Mouse (Mus musculus) heart, embryonic 14.5 days (tissue): ENCODE measurements around the gene Epn3. TPM values are rescaled to one million over a fixed set of nuclear protein-coding genes. Genes with fewer than 3 reads are reported as not detected.

ENCODE experiments used
- ATAC-seq: fragments of 200-750 bp; cut with Nextera tagmentation; 2 replicates; pipeline ENCODE4 v1.8.0; 2017; ENCODE audit warnings: low read depth, moderate TSS enrichment; ENCODE audit not compliant: insufficient number of reproducible peaks, insufficient read depth, low FRiP score
- H3K27ac ChIP-seq, 2 experiments: fragments of 200-500 bp in 1 of 2; fragments of 300-500 bp in 1 of 2; sonication (generic) in 1 of 2; replicated peaks in 1 of 2; 2 replicates each; pipeline ENCODE4 v1.5.1; 2012 to 2014; ENCODE audit warnings: low read depth in 2 of 2, low read length in 2 of 2, control low read depth in 1 of 2, mild to moderate bottlenecking in 1 of 2, mixed read lengths in 1 of 2; ENCODE audit not compliant: control insufficient read depth in 1 of 2, insufficient read depth in 1 of 2
- H3K27me3 ChIP-seq: fragments of 300-500 bp; sonication (generic); 2 replicates; pipeline ENCODE4 v1.6.1; 2014; ENCODE audit warnings: mild to moderate bottlenecking, low read length, control low read depth; ENCODE audit not compliant: control insufficient read depth, insufficient read depth
- H3K36me3 ChIP-seq: fragments of 300-500 bp; sonication (generic); 2 replicates; pipeline ENCODE4 v1.6.1; 2014; ENCODE audit warnings: mild to moderate bottlenecking, control low read depth, low read length, mixed read lengths; ENCODE audit not compliant: control insufficient read depth, insufficient read depth
- H3K4me1 ChIP-seq, 2 experiments: fragments of 200-500 bp in 1 of 2; fragments of 300-500 bp in 1 of 2; sonication (generic) in 1 of 2; 2 replicates each; pipeline ENCODE4 v1.6.1; 2012 to 2014; ENCODE audit warnings: low read length in 2 of 2, control low read depth in 1 of 2, mixed read lengths in 1 of 2; ENCODE audit not compliant: control insufficient read depth in 2 of 2, insufficient read depth in 2 of 2
- H3K4me2 ChIP-seq: fragments of 300-500 bp; sonication (generic); 2 replicates; pipeline ENCODE4 v1.6.1; 2014; ENCODE audit warnings: mild to moderate bottlenecking, low read length
- H3K4me3 ChIP-seq, 2 experiments: fragments of 200-500 bp in 1 of 2; fragments of 300-500 bp in 1 of 2; sonication (generic) in 1 of 2; 2 replicates each; pipeline ENCODE4 v1.5.1; 2012 to 2014; ENCODE audit warnings: low read length in 2 of 2, mild to moderate bottlenecking in 2 of 2, control low read depth in 1 of 2, low read depth in 1 of 2, moderate library complexity in 1 of 2; ENCODE audit not compliant: control insufficient read depth in 1 of 2, insufficient read depth in 1 of 2
- H3K9ac ChIP-seq: fragments of 300-500 bp; sonication (generic); 2 replicates; pipeline ENCODE4 v1.6.1; 2014; ENCODE audit warnings: mild to moderate bottlenecking, low read length
- H3K9me3 ChIP-seq: fragments of 300-500 bp; sonication (generic); 2 replicates; pipeline ENCODE4 v1.6.1; 2016; ENCODE audit warnings: low read length, control low read depth; ENCODE audit not compliant: control insufficient read depth
- WGBS: fragments of 180-500 bp; shearing (Covaris S2); extraction: QIAGEN DNeasy Blood & Tissue Kit; methylation state at CpG from one replicate; pipeline ENCODE4 v1.1.7; 2014; 5-methylcytosine and 5-hydroxymethylcytosine counted together
- polyA plus RNA-seq: library from polyadenylated mRNA; unstranded; fragments of >200 nt; fragmentation: Nextera tagmentation; extraction: Ambion mirVana; gene quantifications from 2 replicates; pipeline ENCODE4 v1.2.1, GENCODE M21; 2014

The Epn3 gene
- polyA plus RNA-seq, 1 experiment from 2014 or later, result 11.4 TPM

- H3K4me1 ChIP-seq, result peaks cover 4 to 11% of the 10 kb centered on the region in 2 experiments; a peak in 2 of 4 replicates
- H3K4me2 ChIP-seq, result no peak overlapping the region
- ATAC-seq, result no peak
- no peaks in the 10 kb centered on the region for H3K27me3 ChIP-seq
- peaks cover 19% of the 10 kb centered on the region for H3K36me3 ChIP-seq
- H3K4me3 ChIP-seq, result no peak overlapping the region
- H3K9me3 ChIP-seq, result no peaks in the 10 kb centered on the region
- H3K27ac ChIP-seq, result no peak overlapping the region
- no peak overlapping the region for H3K9ac ChIP-seq
- 87% methylated on average over 12 of the region's 12 CpGs for WGBS
These were observed 43.6 kb upstream of the Epn3 start for GRCm38 (mm10) chr11:94543344-94543743.

DNA sequence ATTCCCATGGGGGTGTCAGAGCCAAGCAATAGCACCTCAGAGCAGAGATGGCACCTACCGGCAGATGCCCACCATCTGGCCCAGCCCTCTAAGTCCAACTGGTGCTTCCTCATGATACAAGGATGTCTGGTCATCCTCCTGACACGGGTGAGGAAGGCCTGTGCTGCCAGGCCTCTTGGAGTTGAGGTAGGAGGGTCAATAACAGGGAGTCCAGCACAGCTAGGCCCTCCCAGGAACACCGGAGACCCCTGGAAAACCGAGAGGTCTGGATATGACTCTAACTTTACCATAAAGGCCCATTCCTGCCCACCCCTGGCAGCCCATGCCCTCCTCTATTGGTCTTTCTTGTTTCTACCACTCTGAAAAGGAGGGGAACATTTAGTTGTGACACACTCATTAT is 42.6 kb upstream of the Epn3 start:
- ATAC-seq, result no peak
- H3K27me3 ChIP-seq, result no peaks in the 10 kb centered on the region
- peaks cover 19% of the 10 kb centered on the region for H3K36me3 ChIP-seq
- no peaks in the 10 kb centered on the region for H3K9me3 ChIP-seq
- H3K4me3 ChIP-seq, result no peak overlapping the region
- H3K27ac ChIP-seq, result no peak overlapping the region
- H3K4me1 ChIP-seq, result peaks cover 3 to 7% of the 10 kb centered on the region in 2 experiments; a peak in 2 of 4 replicates
- no peak overlapping the region for H3K9ac ChIP-seq
- WGBS, result 86% methylated on average over 4 of the region's 4 CpGs
- no peak overlapping the region for H3K4me2 ChIP-seq

GRCm38 (mm10) chr11:94539761-94540160 is 40.0 kb upstream of the Epn3 start:
- no peak overlapping the region for H3K4me2 ChIP-seq
- no peak overlapping the region for H3K4me3 ChIP-seq
- no peak overlapping the region for H3K9ac ChIP-seq
- 76% methylated on average over 7 of the region's 7 CpGs for WGBS
- no peaks in the 10 kb centered on the region for H3K27me3 ChIP-seq
- no peak overlapping the region for H3K27ac ChIP-seq
- H3K36me3 ChIP-seq, result peaks cover 19% of the 10 kb centered on the region
- ATAC-seq, result no peak
- H3K9me3 ChIP-seq, result 0 out of 2 replicates have a peak, but pooled peaks cover 2% of the 10 kb centered on the region
- H3K4me1 ChIP-seq, result peaks cover 4 to 7% of the 10 kb centered on the region in 2 experiments; a peak in 3 of 4 replicates

DNA sequence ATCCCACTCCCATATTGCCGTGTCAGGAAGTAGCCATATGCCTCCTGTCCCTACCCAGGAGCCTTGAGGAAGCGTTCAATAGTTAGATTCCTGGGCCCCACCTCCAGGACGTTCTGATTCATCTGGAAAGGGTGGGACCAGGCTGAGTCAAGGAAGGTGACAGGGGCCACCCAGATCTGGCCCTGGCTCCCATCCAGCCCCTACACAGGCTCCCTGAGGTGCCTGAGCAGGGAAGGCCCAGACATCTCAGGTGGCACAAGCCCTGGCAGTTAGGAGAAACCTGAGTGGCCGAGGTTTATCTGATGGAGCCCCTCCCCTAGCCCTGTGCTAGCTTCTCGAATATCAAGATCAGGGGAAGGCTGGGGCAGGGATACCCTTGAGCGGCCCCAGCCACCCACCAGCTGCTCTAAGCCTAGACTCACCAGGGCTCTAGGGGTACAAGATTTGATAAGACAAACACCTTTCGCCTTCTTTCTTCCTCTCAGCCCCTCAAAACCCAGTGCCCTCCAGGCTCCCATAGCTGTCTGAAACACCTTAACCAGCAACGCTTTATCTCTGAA is 39.0 kb upstream of the Epn3 start:
- Histone ChIP-seq H3K4me3 (no peak overlapping the region), H3K4me2 (no peak overlapping the region), H3K4me1 (peaks cover 2 to 3% of the 10 kb centered on the region in 2 experiments; a peak in 3 of 4 replicates), H3K9ac (no peak overlapping the region), H3K27ac (no peak overlapping the region), H3K27me3 (no peaks in the 10 kb centered on the region), H3K9me3 (0 out of 2 replicates have a peak, but pooled peaks cover 4% of the 10 kb centered on the region), H3K36me3 (peaks cover 19% of the 10 kb centered on the region)
- WGBS, result 55% methylated on average over 8 of the region's 8 CpGs
- ATAC-seq, result no peak

GRCm38 (mm10) chr11:94533171-94533570 is 33.4 kb upstream of the Epn3 start:
- no peaks in the 10 kb centered on the region for H3K27me3 ChIP-seq
- H3K36me3 ChIP-seq, result no peaks in the 10 kb centered on the region
- H3K9me3 ChIP-seq, result 0 out of 2 replicates have a peak, but pooled peaks cover 4% of the 10 kb centered on the region
- H3K4me2 ChIP-seq, result no peak overlapping the region
- no peak overlapping the region; the same call in 1 of the 2 replicates for H3K9ac ChIP-seq
- H3K4me3 ChIP-seq, result no peak overlapping the region
- WGBS, result 73% methylated on average over 8 of the region's 8 CpGs
- H3K27ac ChIP-seq, result no peak overlapping the region
- H3K4me1 ChIP-seq, result peaks cover 0 to 5% of the 10 kb centered on the region in 2 experiments; a peak in 1 of 4 replicates
- ATAC-seq, result no peak

- H3K9ac ChIP-seq, result no peak overlapping the region
- no peak for ATAC-seq
- no peaks in the 10 kb centered on the region for H3K27me3 ChIP-seq
- H3K9me3 ChIP-seq, result no peaks in the 10 kb centered on the region
- H3K4me1 ChIP-seq, result peaks cover 0 to 2% of the 10 kb centered on the region in 2 experiments; a peak in 1 of 4 replicates
- H3K4me2 ChIP-seq, result no peak overlapping the region
- 59% methylated on average over 3 of the region's 3 CpGs for WGBS
- no peak overlapping the region for H3K27ac ChIP-seq
- H3K4me3 ChIP-seq, result no peak overlapping the region
- no peaks in the 10 kb centered on the region for H3K36me3 ChIP-seq
These were observed 29.1 kb upstream of the Epn3 start for GRCm38 (mm10) chr11:94528879-94529278.

DNA sequence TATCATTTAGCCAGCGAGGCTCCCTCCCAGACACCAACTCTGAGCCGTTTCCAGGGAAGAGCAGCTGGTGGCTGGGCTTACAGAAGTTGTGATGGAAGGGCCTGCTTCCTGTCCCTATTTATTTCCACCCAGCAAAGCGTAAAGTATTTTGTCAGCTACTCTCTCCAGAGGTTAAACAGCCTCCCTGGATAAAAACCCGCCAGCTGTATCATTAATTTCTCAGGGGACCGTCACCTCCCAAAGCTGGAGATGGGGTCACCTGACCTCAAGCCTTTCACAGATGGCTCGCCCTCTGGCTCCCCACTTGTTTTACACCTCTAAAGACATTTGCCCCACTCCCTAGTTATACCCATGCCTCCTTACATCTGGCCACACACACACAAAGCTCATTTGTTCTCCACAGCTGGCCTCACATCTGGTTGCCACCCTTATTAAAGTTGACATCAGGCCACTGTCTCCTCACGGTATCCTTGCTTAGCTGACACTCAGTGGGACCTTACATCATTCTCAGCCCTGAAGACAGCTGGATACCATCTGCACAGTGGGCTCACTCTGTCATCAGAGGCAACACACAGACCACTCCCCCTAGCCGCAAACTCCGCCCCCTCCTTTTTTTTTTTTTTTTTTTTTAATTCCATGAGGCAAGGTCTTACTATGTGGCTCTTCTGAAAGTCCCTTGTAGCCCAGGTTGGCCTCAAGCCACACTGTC is 26.6 kb upstream of the Epn3 start:
- H3K4me3 ChIP-seq, result no peak overlapping the region
- H3K9ac ChIP-seq, result no peak overlapping the region
- H3K4me1 ChIP-seq, result peaks cover 6 to 14% of the 10 kb centered on the region in 2 experiments
- H3K36me3 ChIP-seq, result no peaks in the 10 kb centered on the region
- ATAC-seq, result no peak
- no peak overlapping the region for H3K27ac ChIP-seq
- H3K4me2 ChIP-seq, result no peak overlapping the region
- H3K9me3 ChIP-seq, result no peaks in the 10 kb centered on the region
- no peaks in the 10 kb centered on the region for H3K27me3 ChIP-seq
- WGBS, result 58% methylated on average over 9 of the region's 9 CpGs
